Mouse (Mus musculus) ES-Bruce4 (cell line): ENCODE data around the gene Col20a1.

Experiments used
- CTCF ChIP-seq: IDR thresholded peaks from one replicate; pipeline ENCODE4 v1.8.1; 2011; ENCODE audit warnings: low read depth, low read length
- POLR2A ChIP-seq: IDR thresholded peaks from one replicate; pipeline ENCODE4 v1.8.1; 2011; ENCODE audit warnings: low read length; ENCODE audit not compliant: insufficient read depth

DNA sequence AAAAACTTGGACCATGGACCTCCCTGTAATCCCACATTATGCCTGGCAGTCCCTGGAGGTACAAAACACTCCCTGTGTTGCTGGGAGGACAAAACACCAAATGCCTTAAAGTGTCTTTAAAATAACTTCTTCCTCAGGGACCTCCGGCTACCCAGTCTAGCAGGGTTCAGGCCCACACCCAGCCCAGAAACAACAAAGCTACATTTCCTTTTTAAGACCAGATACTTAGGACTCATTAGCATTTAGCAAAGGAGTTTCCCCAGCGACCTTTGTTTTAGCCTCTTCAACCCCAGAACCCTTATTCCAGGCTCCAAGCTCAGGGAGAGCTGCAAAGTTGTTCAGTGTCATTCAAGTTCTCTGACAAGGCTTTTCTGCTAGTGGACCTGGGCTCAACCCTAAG is 32.7 kb upstream of the Col20a1 start:
- TF ChIP-seq POLR2A (no peak), CTCF (no peak)
